Mouse (Mus musculus) lung, adult 18-20 months (tissue): ENCODE data around the gene Olfr314.
"Not testable (repeated sequence)": the region's sequence is repeated elsewhere in the genome, so short reads cannot be mapped to it uniquely, and the experiment has no call there.

ENCODE experiments used
- DNase-seq, 2 experiments: peaks; one replicate each; pipeline ENCODE4 v3.0.0; 2022; ENCODE audit warnings: mixed read lengths in 2 of 2

The Olfr314 gene

DNA sequence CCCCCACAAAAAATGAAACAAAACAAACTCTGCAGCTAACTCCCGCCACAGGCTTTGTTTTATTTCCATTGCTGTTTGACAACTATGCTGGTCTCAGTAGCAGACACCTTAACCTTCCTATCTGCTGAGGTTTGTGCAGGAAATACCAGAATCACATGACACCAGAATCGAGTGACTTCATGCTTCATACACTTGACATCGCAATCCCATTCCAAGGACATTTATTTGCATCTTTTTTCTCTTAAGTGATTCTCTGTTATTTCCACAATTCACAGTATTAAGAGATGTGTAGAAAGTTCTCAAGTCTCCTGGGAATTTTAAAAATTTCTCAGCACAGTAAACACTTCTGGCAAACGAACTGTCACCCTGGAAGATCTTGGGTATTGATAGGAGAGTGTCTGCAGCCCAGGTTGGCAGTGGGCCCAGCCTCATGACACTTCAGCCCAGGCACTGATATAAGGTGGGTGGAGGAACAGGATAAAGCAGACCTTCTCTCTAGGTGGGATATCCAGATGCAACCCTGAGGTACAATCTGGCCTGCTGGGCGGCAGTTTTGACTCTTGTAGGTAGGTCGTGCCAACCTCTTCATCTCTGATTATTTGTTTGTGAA is at the start of gene Olfr314:
TSS of gene Olfr314 (plus strand) at position 473 of the 610 bp plus-strand sequence.
- DNase-seq = no peak

- no peak for DNase-seq
Observed at GRCm38 (mm10) chr11:58733372-58733771, 49.4 kb upstream of the Olfr314 start.

DNA sequence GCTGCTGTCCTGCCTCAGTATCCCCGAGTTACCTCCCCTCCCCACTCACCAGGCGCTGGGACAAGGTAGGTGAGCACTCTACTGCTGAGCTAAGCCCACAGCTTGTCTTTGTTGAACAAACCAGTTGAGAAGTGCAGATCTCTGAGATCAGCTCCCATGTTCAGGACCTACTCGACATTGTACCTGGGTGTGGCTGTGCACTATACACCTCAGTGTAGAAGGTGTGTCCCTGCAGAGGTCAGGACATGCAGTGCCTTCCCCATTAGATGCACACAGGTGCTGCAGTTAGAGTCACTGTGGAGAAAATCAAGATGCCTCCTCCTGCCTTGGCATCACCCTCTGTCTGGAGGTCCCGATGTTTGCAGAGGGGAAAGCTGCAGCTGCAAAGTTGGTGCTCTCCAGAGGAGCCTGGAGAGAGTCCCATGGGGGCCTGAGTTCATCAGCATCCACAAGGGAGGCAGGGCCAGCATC is 43.9 kb upstream of the Olfr314 start, which contains the start of gene Olfr317:
TSS of gene Olfr317 (minus strand) at position 421 of the 471 bp plus-strand sequence.
- DNase-seq = no peak

DNA sequence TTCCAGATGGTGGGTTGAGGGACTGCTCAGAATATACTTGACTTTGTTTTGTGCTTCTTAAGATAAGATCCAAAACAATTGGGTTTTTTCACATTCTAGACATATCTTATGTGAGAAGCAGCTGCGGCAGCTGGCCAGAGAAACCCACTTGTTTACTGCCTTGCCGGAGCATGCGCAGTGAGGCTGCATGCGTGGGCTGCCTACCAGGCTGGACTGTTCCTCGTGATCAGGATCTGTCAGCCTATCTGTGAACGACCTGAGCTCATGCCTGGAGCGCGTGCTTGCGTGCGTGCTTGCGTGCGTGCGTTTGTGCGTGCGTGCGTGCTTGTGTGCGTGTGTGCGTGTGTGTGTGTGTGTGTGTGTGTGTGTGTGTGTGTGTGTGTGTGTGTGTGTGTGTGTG is 31.7 kb upstream of the Olfr314 start:
- DNase-seq = not testable (repeated sequence)

GRCm38 (mm10) chr11:58752434-58752833 is 30.3 kb upstream of the Olfr314 start, which contains the start of gene Olfr316:
Gene Olfr316 (plus strand): TSS chr11:58752734.
- DNase-seq = no peak

GRCm38 (mm10) chr11:58772888-58773287 is 9.9 kb upstream of the Olfr314 start, which contains the start of gene Olfr315:
Gene Olfr315 (plus strand): TSS chr11:58773188.
- no peak for DNase-seq

- DNase-seq = no peak
Observed at GRCm38 (mm10) chr11:58784182-58784581, 1.4 kb downstream of the Olfr314 start.

- DNase-seq = no peak
Observed at GRCm38 (mm10) chr11:58787651-58788050, 4.9 kb downstream of the Olfr314 start.

DNA sequence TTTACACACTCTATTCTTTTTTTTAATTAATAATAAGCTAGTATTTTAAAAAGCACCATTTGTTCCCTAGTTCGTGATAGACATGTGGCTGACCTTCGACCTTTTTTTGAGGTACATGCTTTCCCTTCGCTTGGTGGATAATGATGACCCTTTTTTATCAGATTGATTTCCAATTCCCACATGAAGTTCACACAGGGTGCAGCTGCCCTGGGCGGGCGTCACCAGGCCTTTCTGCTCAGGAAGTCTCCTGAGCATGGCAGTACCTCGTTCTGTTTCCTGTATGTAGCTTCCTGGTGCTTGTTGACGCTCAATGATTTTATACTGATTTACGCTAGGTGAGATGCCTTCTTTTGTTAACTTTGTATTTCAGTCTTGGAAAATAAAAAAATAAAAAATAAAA is 5.6 kb downstream of the Olfr314 start:
- DNase-seq = no peak

DNA sequence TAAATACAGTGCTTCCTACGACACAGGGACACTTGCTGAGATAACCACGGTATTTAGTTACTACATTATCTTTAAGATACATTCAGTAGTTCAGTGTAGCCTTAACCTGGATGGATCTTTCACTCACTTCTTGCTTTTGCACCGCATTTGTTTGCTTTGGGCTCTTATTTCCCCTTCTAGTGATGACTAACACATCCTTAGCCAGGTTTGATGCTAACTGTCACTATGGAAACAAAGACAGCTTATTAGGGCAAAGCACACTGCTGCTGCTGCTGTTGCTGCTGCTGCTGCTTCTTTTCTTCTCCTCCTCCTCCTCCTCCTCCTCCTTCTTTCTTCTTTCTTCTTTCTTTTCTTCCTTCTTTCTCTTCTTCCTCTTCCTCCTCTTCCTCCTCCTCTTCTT is 6.8 kb downstream of the Olfr314 start:
- DNase-seq = no peak

- DNase-seq = no peak
Observed at GRCm38 (mm10) chr11:58790053-58790452, 7.3 kb downstream of the Olfr314 start.

GRCm38 (mm10) chr11:58790646-58791045 is 7.9 kb downstream of the Olfr314 start:
- no peak for DNase-seq

DNA sequence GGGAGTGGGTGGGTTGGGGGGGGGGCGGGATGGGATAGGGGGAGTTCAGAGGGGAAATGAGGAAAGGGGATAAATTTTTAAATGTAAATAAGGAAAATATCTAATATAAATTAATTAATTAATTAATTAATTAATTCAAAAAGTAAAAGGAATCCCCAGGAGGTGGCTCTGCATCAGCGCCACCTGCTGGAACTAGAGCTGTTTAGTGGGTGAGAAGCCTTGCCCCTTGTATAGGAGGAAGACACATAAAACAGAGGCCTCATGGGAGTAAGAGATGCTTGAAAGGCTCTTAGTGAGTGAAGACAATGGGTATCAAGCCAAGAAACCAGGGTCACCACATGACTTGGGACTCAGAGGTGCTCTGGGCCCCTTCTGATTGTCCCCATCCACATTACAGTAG is 13.1 kb downstream of the Olfr314 start:
- no peak for DNase-seq

GRCm38 (mm10) chr11:58796850-58797249 is 14.1 kb downstream of the Olfr314 start:
- no peak for DNase-seq

GRCm38 (mm10) chr11:58799747-58800146 is 17.0 kb downstream of the Olfr314 start:
- DNase-seq = no peak

DNA sequence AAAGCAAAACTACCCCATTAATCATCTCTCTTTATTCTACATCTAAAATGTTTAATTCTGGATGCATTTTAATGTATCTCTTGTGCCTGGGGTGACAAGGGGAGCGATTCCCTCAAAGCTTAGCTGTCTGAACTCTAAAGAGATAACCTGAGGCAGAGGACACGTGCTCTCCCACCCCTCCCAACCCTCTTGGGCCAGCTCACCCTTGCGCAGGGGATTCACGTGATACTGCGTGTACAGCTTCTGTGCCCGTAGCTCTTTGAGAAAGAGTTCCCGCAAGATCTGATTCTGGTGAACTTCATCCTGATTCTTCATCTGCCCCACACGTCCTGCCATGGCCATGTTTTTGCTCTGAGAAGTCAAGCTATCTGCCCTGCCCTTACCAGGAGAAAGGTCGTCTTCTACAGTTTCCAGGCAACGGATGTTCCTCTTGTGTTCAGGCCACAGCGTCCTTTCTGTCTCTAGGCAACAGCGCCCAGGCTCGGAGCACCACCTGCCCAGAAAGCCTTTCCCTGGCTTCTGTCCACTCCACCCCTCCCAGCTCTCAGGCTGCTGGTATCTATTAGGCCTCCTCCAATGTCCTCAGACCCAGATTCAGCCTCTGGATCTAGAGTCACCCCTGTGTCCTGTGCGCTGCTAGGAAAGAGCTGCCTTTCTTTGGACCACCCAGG is 18.9 kb downstream of the Olfr314 start, which contains the start of gene Fam183b:
TSS of gene Fam183b (minus strand) at position 403 of the 671 bp plus-strand sequence.
- peak; percentile 6 to 22 for DNase-seq

DNA sequence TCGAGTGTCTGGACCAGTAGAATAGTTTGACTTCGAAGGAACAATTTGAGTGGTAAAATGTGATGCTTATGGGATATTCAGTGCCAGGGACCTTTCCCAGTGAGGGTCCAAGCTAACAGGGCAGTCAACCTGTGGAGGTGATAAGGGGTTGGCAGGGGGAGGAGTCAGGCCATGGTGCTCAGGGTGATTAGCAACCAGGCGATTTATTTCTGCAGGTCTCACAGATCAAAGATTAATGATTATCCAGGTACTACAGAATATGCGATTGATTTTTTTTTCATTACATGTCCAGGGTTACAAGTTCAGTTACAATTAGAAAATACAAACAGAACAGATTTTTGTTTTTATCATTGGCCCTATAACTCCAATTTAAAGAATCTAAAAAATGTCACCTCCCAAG is 21.1 kb downstream of the Olfr314 start:
- DNase-seq = no peak

GRCm38 (mm10) chr11:58804393-58804792 is 21.6 kb downstream of the Olfr314 start:
- DNase-seq = no peak

- DNase-seq = no peak
Observed at GRCm38 (mm10) chr11:58812001-58812400, 29.2 kb downstream of the Olfr314 start.

GRCm38 (mm10) chr11:58814700-58815099 is 31.9 kb downstream of the Olfr314 start, which contains the start of gene Olfr313:
Gene Olfr313 (plus strand): TSS chr11:58815000.
- not testable (repeated sequence) for DNase-seq

- no peak for DNase-seq
Observed at GRCm38 (mm10) chr11:58815676-58816075, 32.9 kb downstream of the Olfr314 start.

- DNase-seq = not testable (repeated sequence)
Observed at GRCm38 (mm10) chr11:58828937-58829336, 46.2 kb downstream of the Olfr314 start, which contains the start of gene Olfr312. Gene Olfr312 (plus strand): TSS chr11:58829237.

DNA sequence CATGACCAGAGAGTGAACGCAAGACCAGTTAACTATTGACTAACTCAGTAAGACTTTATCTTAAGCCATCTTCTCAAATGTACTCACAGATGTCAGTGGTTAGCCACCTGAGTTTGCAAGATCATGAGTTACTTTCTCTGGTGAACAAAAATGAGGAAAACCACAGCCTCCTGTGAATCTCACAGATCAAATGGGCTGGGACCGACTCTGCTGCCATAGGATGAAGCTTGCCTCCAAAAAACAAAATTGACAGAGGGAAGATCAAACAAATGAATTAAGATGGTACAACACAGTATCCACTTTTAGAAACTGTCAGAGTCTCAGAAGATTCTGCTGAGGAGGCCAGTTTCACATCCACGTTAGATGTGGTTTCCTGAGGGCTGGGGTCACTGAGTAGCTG is 47.0 kb downstream of the Olfr314 start:
- DNase-seq = no peak

DNA sequence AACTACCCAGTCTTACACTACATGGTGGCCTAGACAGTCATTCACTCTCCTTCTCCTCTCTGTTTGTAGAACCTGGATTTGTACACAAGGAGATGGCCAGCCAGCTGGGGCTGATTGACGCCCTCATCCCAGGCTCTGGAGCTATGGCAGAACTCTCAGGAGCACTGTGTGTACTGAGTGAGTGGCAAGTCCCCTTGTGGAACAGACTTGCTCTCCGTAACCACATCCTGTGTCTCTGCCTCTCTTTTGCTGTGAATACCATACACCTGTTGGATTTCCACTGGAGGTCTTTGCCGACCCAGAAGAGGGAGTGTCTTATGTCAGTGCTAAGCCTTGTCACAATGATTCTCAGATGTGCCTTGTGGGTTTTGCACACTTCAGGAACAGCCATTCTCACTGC is 49.8 kb downstream of the Olfr314 start:
- DNase-seq = not testable (repeated sequence)
